Comparison of ENCODE assay signal across 25 mouse cellular contexts in the genomic region with DNA sequence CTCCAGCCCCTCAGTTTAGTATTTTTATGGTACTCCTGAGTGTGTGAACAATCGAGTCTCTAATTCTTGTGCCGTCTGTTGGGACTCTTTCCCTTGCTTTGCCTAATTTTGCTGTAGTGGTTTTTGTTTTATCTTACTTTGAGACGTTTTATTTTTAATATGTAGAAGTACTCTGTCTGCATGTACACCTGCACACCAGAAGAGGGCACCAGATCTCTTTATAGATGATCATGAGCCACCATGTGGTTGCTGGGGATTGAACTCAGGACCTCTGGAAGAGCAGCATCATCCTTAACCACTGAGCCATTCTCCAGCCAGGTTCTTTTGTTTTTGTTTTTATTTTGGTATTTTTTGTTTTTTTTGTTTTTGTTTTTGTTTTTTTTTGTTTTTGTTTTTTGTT. TPM values are rescaled to one million over a fixed set of nuclear protein-coding genes. Genes with fewer than 3 reads are reported as not detected.
A peak's percentile ranks its signal among the peaks of the same experiment; 100 is the strongest.
DNase-seq lines count a peak whose midpoint lies in the region; ATAC-seq and TF ChIP-seq lines count a peak whose summit lies in the region.
"Had no signal": no experiment of that assay in that cellular context is flagged by ENCODE, and none has a peak within 500 bp of the region (broad histone marks: within the 10 kb centered on the region; RNA-seq: fewer than 3 reads in every experiment).

No protein-coding gene starts in this region.

- no peak for ATAC-seq in kidney, postnatal 0 days (replicated peaks; ENCODE audit: low FRiP score, low read depth)
- ATAC-seq: forebrain, embryonic 16.5 days; inflammation-experienced regulatory T-cells, adult 6 months; liver, embryonic 12.5 days; midbrain, embryonic 15.5 days had no signal

- H3K27me3 ChIP-seq in kidney, postnatal 0 days (ENCODE audit: insufficient read depth, low read length), result no peaks in the 10 kb centered on the region
- H3K27me3 ChIP-seq: heart, embryonic 12.5 days; hindbrain, embryonic 15.5 days; liver, embryonic 12.5 days; midbrain, embryonic 15.5 days had no signal

- no peak overlapping the region for H3K4me2 ChIP-seq in kidney, postnatal 0 days (ENCODE audit: low read length)
- H3K4me2 ChIP-seq: heart, embryonic 12.5 days; hindbrain, embryonic 15.5 days; liver, embryonic 12.5 days; midbrain, embryonic 15.5 days had no signal

- no peak overlapping the region for H3K27ac ChIP-seq in kidney, postnatal 0 days
- H3K27ac ChIP-seq: hindbrain, embryonic 15.5 days; liver, embryonic 12.5 days; midbrain, embryonic 15.5 days had no signal

- DNase-seq in kidney, postnatal 0 days (ENCODE audit: low spot score), result no peak
- DNase-seq in kidney, postnatal 36 days, result no peak
- peak; percentile 37 for DNase-seq in 3T3-L1 (ENCODE audit: low read depth, low spot score)
- DNase-seq in 416B (ENCODE audit: low read depth), result peak; percentile 28
- DNase-seq in MEL-GATA-1-ER (ENCODE audit: extremely low read depth, low read depth), result peak; percentile 9
- no peak for DNase-seq in spleen, postnatal 4 days (ENCODE audit: low spot score in 2 of 2)
- DNase-seq in frontal cortex, postnatal 10 days (ENCODE audit: low spot score in 2 of 2), result no peak
- DNase-seq: adrenal gland, postnatal 25 days; cerebellum, adult 2 months; cerebellum, postnatal 14 days; gastrocnemius, postnatal 10 days; kidney, adult 2 months; left cerebral cortex, postnatal 4 days; lung, adult 2 months; lung, postnatal 10 days; right cerebral cortex, postnatal 25 days; thymus, adult 2 months; thymus, postnatal 4 days had no signal

- no peak overlapping the region for H3K9ac ChIP-seq in kidney, postnatal 0 days (ENCODE audit: low read depth, low read length)
- H3K9ac ChIP-seq: heart, embryonic 12.5 days; hindbrain, embryonic 15.5 days; liver, embryonic 12.5 days; midbrain, embryonic 15.5 days had no signal

- H3K4me1 ChIP-seq in kidney, postnatal 0 days (replicated peaks; ENCODE audit: insufficient read depth, low read length), result no peaks in the 10 kb centered on the region
- H3K4me1 ChIP-seq: heart, embryonic 12.5 days; hindbrain, embryonic 15.5 days; liver, embryonic 12.5 days; midbrain, embryonic 15.5 days had no signal

- H3K36me3 ChIP-seq in kidney, postnatal 0 days (ENCODE audit: insufficient read depth, low read length), result no peaks in the 10 kb centered on the region
- H3K36me3 ChIP-seq: heart, embryonic 12.5 days; hindbrain, embryonic 15.5 days; liver, embryonic 12.5 days; midbrain, embryonic 15.5 days had no signal

- no peaks in the 10 kb centered on the region for H3K9me3 ChIP-seq in kidney, postnatal 0 days (replicated peaks; ENCODE audit: low read length)
- H3K9me3 ChIP-seq: heart, embryonic 12.5 days; hindbrain, embryonic 15.5 days; midbrain, embryonic 15.5 days had no signal

- 0 out of 2 replicates have a peak, but pooled peaks have one; percentile 13 for TF ChIP-seq CTCF in kidney, postnatal 0 days (IDR thresholded peaks at IDR 0.05; ENCODE audit: low read depth)

- WGBS in kidney, postnatal 0 days, result 77% methylated on average over 3 of the region's 3 CpGs

- no peak overlapping the region for H3K4me3 ChIP-seq in kidney, postnatal 0 days (replicated peaks; ENCODE audit: low read depth, low read length)
- H3K4me3 ChIP-seq: erythroblast, embryonic 14.5 days; heart, embryonic 12.5 days; hindbrain, embryonic 15.5 days; liver, embryonic 12.5 days; midbrain, embryonic 15.5 days had no signal

RNA-seq across cellular contexts. Expression of a gene that starts 19.6 kb away (rescaled TPM):
- polyA plus RNA-seq in kidney, postnatal 0 days (2015; fragmentation: Nextera tagmentation; extraction: Ambion mirVana), result 17.1 and 17.5 TPM in 2 replicates

Comparison
In these comparisons a context has a peak if more than half of its experiments do, and no peak if none do; other contexts are left out.
1. DNase-seq: peak in 3T3-L1 (single experiment), 416B (single experiment) and MEL-GATA-1-ER (single experiment); none in kidney, postnatal 0 days (single experiment), kidney, postnatal 36 days (0 of 2), spleen, postnatal 4 days (0 of 2) and frontal cortex, postnatal 10 days (0 of 2).